Mouse (Mus musculus) neural tube, postnatal 0 days (tissue): ENCODE results near the gene Slc25a51. TPM values are rescaled to one million over a fixed set of nuclear protein-coding genes. Genes with fewer than 3 reads are reported as not detected.

Experiments
- microRNA-seq: library from miRNA; unstranded; fragments of <30 nt; microRNA quantifications from one replicate; pipeline ENCODE4, GENCODE M21; 2016
- polyA plus RNA-seq: library from polyadenylated mRNA; unstranded; fragments of >200 nt; fragmentation: Nextera tagmentation; extraction: Ambion mirVana; gene quantifications from 2 replicates; pipeline ENCODE4 v1.2.1, GENCODE M21; 2015

The Slc25a51 gene
- 46.9 and 50.7 TPM in 2 replicates for polyA plus RNA-seq

DNA sequence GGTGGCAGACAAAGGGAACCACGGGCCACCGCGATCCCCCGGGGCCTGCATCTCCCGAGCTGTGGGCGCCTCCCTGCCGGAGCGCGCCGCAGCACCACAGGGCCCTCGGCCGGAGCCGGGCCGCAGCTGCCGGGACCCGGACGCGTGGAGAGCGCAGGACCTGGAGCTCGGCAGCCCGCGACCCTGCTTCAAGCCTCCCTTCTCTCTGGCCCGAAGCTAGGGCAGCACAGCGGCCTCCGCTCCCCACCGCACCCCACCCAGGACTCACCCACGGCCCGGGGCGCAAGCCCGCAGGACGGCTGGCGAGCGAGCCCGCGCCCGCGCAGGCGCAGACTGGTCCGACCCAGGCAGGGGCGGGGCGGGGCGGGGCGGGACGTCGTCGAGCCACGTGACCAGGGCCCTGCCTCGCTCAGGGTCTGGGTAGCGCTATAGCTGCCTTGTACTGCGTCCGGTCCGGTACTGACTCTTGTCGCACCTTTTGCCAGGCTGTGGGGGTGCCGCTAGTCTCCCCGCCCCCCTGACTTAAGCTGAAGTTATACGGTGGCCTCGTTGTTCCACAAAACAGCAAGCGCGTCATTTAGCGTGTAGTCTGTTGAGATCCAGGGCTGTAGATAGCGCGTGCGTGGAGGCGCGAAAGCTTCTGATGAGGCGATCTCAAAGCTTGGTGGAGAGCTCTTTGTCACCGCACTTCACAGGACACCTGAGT lies at the start of gene Slc25a51:
TSS of gene Slc25a51 (minus strand) at position 340 of the 706 bp plus-strand sequence.

Small RNAs within 50 kb of the gene (microRNA-seq; reads per million reads assigned to microRNA genes)
- gene Gm25692 = not detected

Other genes with a start within 250 kb of the Slc25a51 start
- 5.4 TPM in 2 replicates for gene Frmpd1, start 223.9 kb downstream of the Slc25a51 start, polyA plus RNA-seq
- 18.3 and 22.2 TPM in 2 replicates for gene Trmt10b, start 111.6 kb downstream of the Slc25a51 start, polyA plus RNA-seq
- gene Dcaf10, start 66.7 kb downstream of the Slc25a51 start, polyA plus RNA-seq = 8.4 and 11.8 TPM in 2 replicates
- 27.8 and 28.5 TPM in 2 replicates for gene Exosc3, start 66.0 kb downstream of the Slc25a51 start, polyA plus RNA-seq
- gene Shb, start 123.7 kb upstream of the Slc25a51 start, polyA plus RNA-seq = 4.3 and 4.8 TPM in 2 replicates